Mouse (Mus musculus): ENCODE measurements around the gene Frmpd4. TPM values are rescaled to one million over a fixed set of nuclear protein-coding genes. Genes with fewer than 3 reads are reported as not detected.

The Frmpd4 gene
- 0.61 TPM for polyA plus RNA-seq (2014; fragmentation: Illumina TruSeq; extraction: RNeasy Lipid Tissue Mini Kit (QIAGEN cat#74804); ENCODE audit: low read depth, low replicate concordance)

DNA sequence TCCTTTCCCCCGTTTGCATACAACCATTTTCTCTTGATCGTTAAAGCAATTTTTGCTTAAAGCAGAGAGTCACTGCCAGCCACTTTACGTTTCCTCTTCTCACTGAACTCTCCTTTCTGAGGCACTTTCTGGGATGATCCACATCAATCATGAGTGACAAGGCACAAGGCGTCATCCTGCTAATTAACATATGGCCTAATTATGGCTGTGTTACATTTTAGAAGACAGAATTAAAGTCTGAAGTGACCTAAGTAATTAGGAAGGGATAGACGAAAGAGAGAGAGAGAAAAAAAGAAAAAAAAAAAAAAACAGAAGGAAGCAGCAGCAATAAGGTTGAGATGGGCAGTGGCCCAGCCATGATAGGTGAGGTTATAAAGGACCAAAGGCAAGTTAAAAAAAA is at the start of gene Frmpd4:
Gene Frmpd4, minus strand, starts transcription at position 101 of the 400 bp plus-strand sequence.

Other genes starting within 250 kb of the Frmpd4 start
- gene Msl3, start 96.7 kb upstream of the Frmpd4 start, polyA plus RNA-seq (2014; fragmentation: Illumina TruSeq; extraction: RNeasy Lipid Tissue Mini Kit (QIAGEN cat#74804); ENCODE audit: low read depth, low replicate concordance), result 111 TPM
- 20.9 TPM for gene Arhgap6, start 217.9 kb upstream of the Frmpd4 start, polyA plus RNA-seq (2014; fragmentation: Illumina TruSeq; extraction: RNeasy Lipid Tissue Mini Kit (QIAGEN cat#74804); ENCODE audit: low read depth, low replicate concordance)